Mouse (Mus musculus) cortical plate, adult 2 months (tissue): Measurements from ENCODE around the gene Creb3l1. TPM values are rescaled to one million over a fixed set of nuclear protein-coding genes. Genes with fewer than 3 reads are reported as not detected.

Experiments used
- H3K27ac ChIP-seq: fragments of 200-500 bp; 2 replicates; pipeline ENCODE4 v1.5.1; 2012; ENCODE audit warnings: low read length, control low read depth, inconsistent platforms; ENCODE audit not compliant: insufficient read depth
- H3K4me1 ChIP-seq: fragments of 200-500 bp; 2 replicates; pipeline ENCODE4 v1.6.1; 2011; ENCODE audit warnings: low read length; ENCODE audit not compliant: control insufficient read depth, insufficient read depth
- H3K4me3 ChIP-seq: fragments of 200-500 bp; 2 replicates; pipeline ENCODE4 v1.5.1; 2011; ENCODE audit warnings: mild to moderate bottlenecking, low read length, control low read depth; ENCODE audit not compliant: insufficient read depth
- CTCF ChIP-seq: fragments of 200-500 bp; IDR thresholded peaks from 2 replicates; pipeline ENCODE4 v1.5.1; 2011; ENCODE audit warnings: mild to moderate bottlenecking, control low read depth, low read length; ENCODE audit not compliant: insufficient read depth; ENCODE audit errors: extremely low read depth
- POLR2A ChIP-seq: fragments of 200-500 bp; IDR thresholded peaks from 2 replicates; pipeline ENCODE4 v1.6.1; 2011; ENCODE audit warnings: mild to moderate bottlenecking, low read length, control low read depth; ENCODE audit not compliant: insufficient read depth; ENCODE audit errors: extremely low read depth
- polyA plus RNA-seq: library from polyadenylated mRNA; depleted of rRNA; stranded (reverse); fragments of >200 nt; gene quantifications from 2 replicates; pipeline ENCODE4 v1.2.3, GENCODE M21; 2012

Gene Creb3l1
- polyA plus RNA-seq, 1 experiment: 0.98 TPM

DNA sequence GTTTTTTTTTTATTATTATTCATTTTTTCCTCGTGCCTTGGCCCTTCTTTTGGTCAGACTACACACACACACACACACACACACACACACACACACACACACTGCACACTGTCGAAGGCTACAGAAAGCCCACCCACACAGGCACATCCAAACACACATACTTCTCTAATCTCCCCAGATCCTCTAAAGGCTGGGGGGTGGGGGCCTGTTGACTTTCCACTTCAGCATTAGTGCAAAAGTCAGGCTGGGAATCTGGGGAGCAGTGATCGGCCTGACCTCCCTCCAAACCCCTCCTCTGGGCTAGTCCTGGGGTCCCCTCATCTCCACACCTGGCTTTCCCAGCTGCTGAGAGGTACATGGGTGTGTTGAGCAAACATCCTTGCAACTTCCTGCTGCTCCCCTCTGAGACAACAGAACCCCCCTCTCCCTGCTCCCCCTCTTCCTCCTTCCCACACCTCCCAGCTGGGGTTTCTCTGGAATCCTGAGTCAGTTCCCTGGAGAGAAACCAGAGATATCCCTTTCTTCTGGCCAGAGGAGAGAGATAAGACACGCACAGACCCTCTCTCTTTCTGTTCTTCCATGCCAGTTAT, 3.5 kb downstream of the Creb3l1 start:
- Histone ChIP-seq H3K4me1 (no peaks in the 10 kb centered on the region), H3K27ac (no peak overlapping the region), H3K4me3 (no peak overlapping the region)
- TF ChIP-seq CTCF (no peak), POLR2A (no peak)

GRCm38 (mm10) chr2:92017440-92017839, 6.9 kb downstream of the Creb3l1 start:
- H3K4me1 ChIP-seq: no peaks in the 10 kb centered on the region
- H3K4me3 ChIP-seq: no peak overlapping the region
- no peak overlapping the region for H3K27ac ChIP-seq
- TF ChIP-seq POLR2A (no peak), CTCF (no peak)

- no peak overlapping the region for H3K4me3 ChIP-seq
- no peak for TF ChIP-seq CTCF
- no peak for TF ChIP-seq POLR2A
- peaks cover under 1% of the 10 kb centered on the region; the same call in 1 of the 2 replicates for H3K4me1 ChIP-seq
- H3K27ac ChIP-seq: no peak overlapping the region
Observed at GRCm38 (mm10) chr2:92016981-92017380, 7.3 kb downstream of the Creb3l1 start.

GRCm38 (mm10) chr2:92014891-92015290, 9.4 kb downstream of the Creb3l1 start:
- Histone ChIP-seq H3K4me3 (no peak overlapping the region), H3K27ac (no peak overlapping the region), H3K4me1 (peaks cover 3% of the 10 kb centered on the region; the same call in 1 of the 2 replicates)
- TF ChIP-seq POLR2A (no peak), CTCF (no peak)

- TF ChIP-seq POLR2A (no peak), CTCF (no peak)
- no peak overlapping the region for H3K4me3 ChIP-seq
- H3K4me1 ChIP-seq: peaks cover 3% of the 10 kb centered on the region; the same call in 1 of the 2 replicates
- no peak overlapping the region for H3K27ac ChIP-seq
Observed at GRCm38 (mm10) chr2:92014248-92014647, 10.1 kb downstream of the Creb3l1 start.

DNA sequence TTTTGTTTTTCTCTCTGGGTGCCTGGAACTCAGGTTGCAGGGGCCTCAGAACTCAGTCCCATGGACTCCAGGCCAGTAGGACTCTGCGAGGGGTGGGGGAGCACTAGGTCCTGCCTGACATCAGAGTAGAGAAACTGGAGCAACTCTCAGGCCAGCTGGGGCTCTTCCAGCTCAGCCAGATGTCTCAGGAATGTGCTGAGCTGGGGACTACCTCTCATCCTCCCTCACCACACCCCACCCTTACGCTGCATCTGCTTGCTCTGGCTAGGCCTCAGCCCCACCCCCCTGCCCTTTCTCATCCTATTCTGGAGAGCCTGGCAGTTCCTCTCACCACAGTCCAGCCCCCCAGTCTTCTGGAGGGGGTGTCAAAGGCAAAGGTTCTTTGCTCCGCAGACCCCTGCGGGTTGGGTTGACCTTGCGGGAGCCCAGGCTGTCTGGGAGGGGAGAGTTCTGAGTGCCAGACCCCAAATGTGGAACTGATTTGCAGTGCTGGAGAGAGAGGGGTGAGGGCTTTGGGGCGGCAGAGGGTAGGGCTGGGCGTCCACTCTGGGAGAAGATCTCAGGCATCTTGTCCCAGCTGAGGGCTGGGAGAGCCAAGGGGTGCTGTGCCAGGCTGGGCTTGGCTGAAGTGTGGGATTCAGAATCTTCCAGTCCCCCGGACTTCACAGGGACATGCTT, 11.4 kb downstream of the Creb3l1 start:
- peaks cover 3% of the 10 kb centered on the region; the same call in 1 of the 2 replicates for H3K4me1 ChIP-seq
- no peak overlapping the region for H3K27ac ChIP-seq
- TF ChIP-seq CTCF: no peak
- TF ChIP-seq POLR2A: no peak
- H3K4me3 ChIP-seq: no peak overlapping the region

GRCm38 (mm10) chr2:92011424-92012353, 12.6 kb downstream of the Creb3l1 start:
- Histone ChIP-seq H3K4me3 (no peak overlapping the region), H3K27ac (no peak overlapping the region), H3K4me1 (peaks cover 6% of the 10 kb centered on the region; the same call in 1 of the 2 replicates)
- no peak for TF ChIP-seq POLR2A
- TF ChIP-seq CTCF: no peak

- Histone ChIP-seq H3K27ac (peak overlapping the region; percentile 68), H3K4me1 (peaks cover 6% of the 10 kb centered on the region; the same call in 1 of the 2 replicates), H3K4me3 (peak overlapping the region; percentile 69)
- TF ChIP-seq POLR2A: no peak; the same call in 1 of the 2 replicates
- TF ChIP-seq CTCF: no peak
Observed at GRCm38 (mm10) chr2:92008623-92009404, 15.5 kb downstream of the Creb3l1 start.

DNA sequence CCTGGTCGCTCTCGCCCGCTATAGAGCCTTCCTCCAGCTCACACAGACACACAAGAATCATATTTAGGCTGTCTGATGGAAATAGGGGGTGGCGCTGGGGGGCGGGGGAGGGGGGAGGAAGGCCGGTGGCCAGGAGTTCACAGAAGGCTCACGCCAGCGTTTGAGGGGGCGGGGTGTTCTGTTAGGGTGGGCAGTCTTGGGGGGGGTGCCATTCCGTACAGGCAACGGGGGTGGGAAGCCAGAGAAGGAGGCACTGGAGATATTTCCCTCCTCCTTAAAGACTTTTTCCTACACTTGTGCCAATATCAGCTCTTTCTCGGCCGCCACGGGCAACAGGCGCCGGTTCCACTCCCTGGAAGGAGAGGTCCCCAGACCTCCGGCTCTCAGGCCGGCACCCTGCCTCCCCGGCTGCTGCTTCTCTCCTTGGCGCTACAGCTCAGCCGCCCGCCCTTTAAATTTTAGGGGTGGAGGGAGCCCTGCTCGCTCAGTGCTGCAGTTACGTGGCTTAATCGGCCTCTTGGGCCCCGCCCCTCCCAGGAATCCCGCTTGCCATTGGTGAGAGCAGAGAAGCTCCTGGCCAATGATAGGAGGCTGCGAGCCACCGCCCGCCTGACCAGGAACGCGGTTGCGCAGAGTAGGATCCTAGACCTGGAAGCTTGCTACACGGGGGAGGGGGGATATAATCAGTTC, 16.2 kb downstream of the Creb3l1 start:
- H3K4me3 ChIP-seq: peak overlapping the region; percentile 69
- peak; percentile 83 for TF ChIP-seq POLR2A
- TF ChIP-seq CTCF: no peak
- peaks cover 6% of the 10 kb centered on the region; the same call in 1 of the 2 replicates for H3K4me1 ChIP-seq
- peak overlapping the region; percentile 68 for H3K27ac ChIP-seq
